In the genomic region with DNA sequence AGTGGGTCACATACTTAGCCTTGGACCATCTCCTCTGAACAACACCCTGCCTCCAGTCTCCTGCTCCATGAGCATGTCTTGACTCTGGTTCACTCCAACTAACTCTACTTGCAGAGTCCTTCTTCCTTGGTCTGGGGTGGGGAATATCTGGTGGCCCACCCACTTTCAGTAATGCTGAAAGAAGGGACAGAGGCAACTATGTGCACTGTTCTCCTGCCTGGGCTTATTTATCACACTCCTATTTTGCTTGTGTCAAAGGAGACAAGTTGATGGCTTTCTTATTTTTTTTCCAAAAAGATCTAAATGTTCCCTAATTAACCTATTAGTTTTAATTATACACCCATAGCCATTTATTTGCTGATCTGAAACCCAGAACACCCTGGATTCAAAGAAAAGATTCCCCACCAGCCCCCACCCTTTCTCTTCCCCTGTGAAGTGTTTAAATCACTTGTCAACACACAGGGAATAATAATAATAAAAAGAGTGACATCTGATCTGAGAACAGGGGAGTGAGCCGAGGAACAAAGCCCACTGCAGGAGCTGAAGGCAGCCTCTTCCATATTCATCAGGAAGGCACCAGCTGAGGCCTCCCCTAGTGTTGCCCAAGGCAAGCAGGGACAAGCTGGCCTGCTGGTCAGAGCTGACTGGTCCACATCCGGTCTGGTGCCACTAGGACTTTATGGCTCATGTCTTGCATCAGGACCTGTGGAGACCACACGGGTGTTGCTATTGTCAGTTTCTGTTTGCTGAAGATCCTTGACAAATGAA, we compare ENCODE assay signal across 14 mouse cellular contexts.
DNase-seq lines count a peak whose midpoint lies in the region; ATAC-seq and TF ChIP-seq lines count a peak whose summit lies in the region.
"Had no signal": no experiment of that assay in that cellular context is flagged by ENCODE, and none has a peak within 500 bp of the region (broad histone marks: within the 10 kb centered on the region; RNA-seq: fewer than 3 reads in every experiment).

No protein-coding gene starts in this region.

- no peaks in the 10 kb centered on the region for H3K9me3 ChIP-seq in heart, embryonic 12.5 days (replicated peaks)
- no peaks in the 10 kb centered on the region for H3K9me3 ChIP-seq in midbrain, embryonic 10.5 days (replicated peaks)
- no peaks in the 10 kb centered on the region for H3K9me3 ChIP-seq in midbrain, postnatal 0 days (ENCODE audit: low read length)
- no peaks in the 10 kb centered on the region for H3K9me3 ChIP-seq in limb, embryonic 10.5 days (replicated peaks)

- 49% methylated on average over 3 of the region's 3 CpGs for WGBS in heart, embryonic 12.5 days
- WGBS in midbrain, embryonic 10.5 days: 29% methylated on average over 3 of the region's 3 CpGs
- 7% methylated on average over 3 of the region's 3 CpGs for WGBS in midbrain, postnatal 0 days
- 17% methylated on average over 3 of the region's 3 CpGs for WGBS in limb, embryonic 10.5 days

- no peaks in the 10 kb centered on the region for H3K36me3 ChIP-seq in heart, embryonic 12.5 days
- no peaks in the 10 kb centered on the region for H3K36me3 ChIP-seq in midbrain, embryonic 10.5 days
- H3K36me3 ChIP-seq in midbrain, postnatal 0 days (ENCODE audit: insufficient read depth, low read length): no peaks in the 10 kb centered on the region
- no peaks in the 10 kb centered on the region for H3K36me3 ChIP-seq in limb, embryonic 10.5 days

- H3K4me1 ChIP-seq in heart, embryonic 12.5 days (replicated peaks): 0 out of 2 replicates have a peak, but pooled peaks cover 3% of the 10 kb centered on the region
- H3K4me1 ChIP-seq in midbrain, embryonic 10.5 days: peaks cover 15% of the 10 kb centered on the region
- no peaks in the 10 kb centered on the region for H3K4me1 ChIP-seq in midbrain, postnatal 0 days (ENCODE audit: insufficient read depth, low read length)
- H3K4me1 ChIP-seq in limb, embryonic 10.5 days: peaks cover 4% of the 10 kb centered on the region

- H3K27ac ChIP-seq in heart, embryonic 12.5 days (ENCODE audit: poor library complexity, severe bottlenecking): no peak overlapping the region
- H3K27ac ChIP-seq in midbrain, embryonic 10.5 days (replicated peaks): peak overlapping the region; percentile 64
- no peak overlapping the region for H3K27ac ChIP-seq in midbrain, postnatal 0 days (ENCODE audit: low read depth, low read length)
- H3K27ac ChIP-seq in limb, embryonic 10.5 days: no peak overlapping the region

- no peak overlapping the region for H3K4me3 ChIP-seq in heart, embryonic 12.5 days
- no peak overlapping the region for H3K4me3 ChIP-seq in midbrain, embryonic 10.5 days
- H3K4me3 ChIP-seq in midbrain, postnatal 0 days (ENCODE audit: low read depth, low read length): no peak overlapping the region
- H3K4me3 ChIP-seq in limb, embryonic 10.5 days: no peak overlapping the region

- no peak overlapping the region for H3K4me2 ChIP-seq in heart, embryonic 12.5 days
- H3K4me2 ChIP-seq in midbrain, postnatal 0 days (ENCODE audit: low read depth, low read length, poor library complexity, severe bottlenecking): no peak overlapping the region

- H3K27me3 ChIP-seq in heart, embryonic 12.5 days (replicated peaks): no peaks in the 10 kb centered on the region
- no peaks in the 10 kb centered on the region for H3K27me3 ChIP-seq in midbrain, embryonic 10.5 days (ENCODE audit: low read depth, poor library complexity, severe bottlenecking)
- H3K27me3 ChIP-seq in midbrain, postnatal 0 days (ENCODE audit: insufficient read depth, low read length): no peaks in the 10 kb centered on the region
- H3K27me3 ChIP-seq in limb, embryonic 10.5 days (ENCODE audit: low read depth, poor library complexity, severe bottlenecking): no peaks in the 10 kb centered on the region

- H3K9ac ChIP-seq in heart, embryonic 12.5 days: no peak overlapping the region
- no peak overlapping the region for H3K9ac ChIP-seq in midbrain, postnatal 0 days (replicated peaks; ENCODE audit: low read length, poor library complexity, severe bottlenecking)

- no peak for ATAC-seq in heart, embryonic 12.5 days (ENCODE audit: insufficient number of reproducible peaks, low FRiP score)
- ATAC-seq in midbrain, postnatal 0 days (ENCODE audit: low FRiP score): no peak

- intact Hi-C loops in gastrocnemius, postnatal 14 days (cut with DNase I; ENCODE audit: low total_unique reads): no loop called here

- DNase-seq in heart, adult 11 months: peak; percentile 69
- DNase-seq in midbrain, embryonic 10.5 days (ENCODE audit: low spot score): peak; percentile 53
- DNase-seq in midbrain, postnatal 0 days (ENCODE audit: low spot score): no peak
- peak; percentile 34 for DNase-seq in limb, embryonic 10.5 days (ENCODE audit: low spot score)
- no peak for DNase-seq in layer of hippocampus, postnatal 14 days (ENCODE audit: low spot score in 2 of 2)
- no peak for DNase-seq in gastrocnemius, postnatal 14 days
- no peak for DNase-seq in spleen, postnatal 14 days (ENCODE audit: low spot score in 2 of 2)
- DNase-seq: cerebellum, adult 9-11 months; gastrocnemius, postnatal 10 days; layer of hippocampus, adult 9-11 months; left cerebral cortex, postnatal 4 days; lung, adult 2 months; thymus, adult 18-20 months had no signal

- no peak for TF ChIP-seq CTCF in midbrain, postnatal 0 days (IDR thresholded peaks at IDR 0.05)

Comparison
In these comparisons a context has a peak if more than half of its experiments do, and no peak if none do; other contexts are left out.
1. DNase-seq: peak in heart, adult 11 months (single experiment), midbrain, embryonic 10.5 days (single experiment) and limb, embryonic 10.5 days (single experiment); none in midbrain, postnatal 0 days (single experiment), layer of hippocampus, postnatal 14 days (0 of 2), gastrocnemius, postnatal 14 days (single experiment) and spleen, postnatal 14 days (0 of 2).